Mouse (Mus musculus) thymus, adult 2 months (tissue): ENCODE measurements around the gene Txndc9. TPM values are rescaled to one million over a fixed set of nuclear protein-coding genes. Genes with fewer than 3 reads are reported as not detected.

Experiments
- DNase-seq: peaks from one replicate; pipeline ENCODE4 v3.0.0; 2021
- H3K27ac ChIP-seq: fragments of 200-500 bp; 2 replicates; pipeline ENCODE4 v1.5.1; 2012; ENCODE audit warnings: low read length, control low read depth; ENCODE audit not compliant: control insufficient read depth, insufficient read depth
- H3K27me3 ChIP-seq: fragments of 200-500 bp; 2 replicates; pipeline ENCODE4 v1.6.1; 2012; ENCODE audit warnings: mild to moderate bottlenecking, low read length, moderate library complexity, mixed read lengths; ENCODE audit not compliant: control insufficient read depth, insufficient read depth
- H3K36me3 ChIP-seq: fragments of 200-500 bp; 2 replicates; pipeline ENCODE4 v1.6.1; 2012; ENCODE audit warnings: mild to moderate bottlenecking, low read length, moderate library complexity; ENCODE audit not compliant: control insufficient read depth, insufficient read depth
- H3K4me1 ChIP-seq: fragments of 200-500 bp; replicated peaks from 2 replicates; pipeline ENCODE4 v1.6.1; 2012; ENCODE audit warnings: low read length; ENCODE audit not compliant: control insufficient read depth, insufficient read depth
- H3K4me3 ChIP-seq: fragments of 200-500 bp; 2 replicates; pipeline ENCODE4 v1.5.1; 2012; ENCODE audit warnings: mild to moderate bottlenecking, low read length, control low read depth, moderate library complexity; ENCODE audit not compliant: control insufficient read depth, insufficient read depth
- CTCF ChIP-seq: fragments of 200-500 bp; IDR thresholded peaks from 2 replicates; pipeline ENCODE4 v1.5.1; 2012; ENCODE audit warnings: mild to moderate bottlenecking, control low read depth, low read length, moderate library complexity, borderline replicate concordance; ENCODE audit not compliant: control insufficient read depth, poor library complexity, insufficient read depth; ENCODE audit errors: extremely low read depth
- POLR2A ChIP-seq: fragments of 200-500 bp; IDR thresholded peaks from 2 replicates; pipeline ENCODE4 v1.6.1; 2012; ENCODE audit warnings: mild to moderate bottlenecking, low read length, control low read depth, moderate library complexity; ENCODE audit not compliant: control insufficient read depth, poor library complexity, insufficient read depth; ENCODE audit errors: extremely low read depth
- WGBS: fragments of 180-500 bp; shearing (Covaris S2); methylation state at CpG from one replicate; pipeline ENCODE4 v1.1.7; 2018; 5-methylcytosine and 5-hydroxymethylcytosine counted together
- polyA plus RNA-seq: library from polyadenylated mRNA; depleted of rRNA; stranded (reverse); fragments of >200 nt; gene quantifications from 2 replicates; pipeline ENCODE4 v1.2.3, GENCODE M21; 2012; rRNA removed

The Txndc9 gene
- polyA plus RNA-seq, 1 experiment = 15.3 TPM

DNA sequence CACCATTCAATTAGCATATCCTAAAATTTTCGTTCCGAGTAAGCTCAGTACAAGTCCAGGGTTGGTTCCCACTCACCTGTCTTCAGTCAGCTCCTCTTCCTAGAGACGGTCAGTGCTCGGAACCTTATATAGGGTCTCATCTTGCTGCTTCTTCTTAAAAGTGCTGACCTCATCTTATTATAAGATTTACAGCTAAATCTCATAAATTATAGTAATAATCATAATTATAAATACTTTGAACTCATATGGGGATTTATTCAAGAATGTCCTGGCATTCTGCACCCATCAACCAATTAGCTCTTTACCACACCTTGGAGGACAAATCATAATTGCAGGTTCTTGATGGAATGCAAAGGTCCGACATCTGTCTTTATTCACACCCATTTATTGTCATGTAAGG lies 40.0 kb downstream of the Txndc9 start, which contains the start of gene Lyg1:
Gene Lyg1, minus strand, starts transcription at position 101 of the 400 bp plus-strand sequence.
- WGBS = 91% methylated on average over 5 of the region's 5 CpGs
- H3K27ac ChIP-seq = no peak within 1 kb of the TSS
- no peaks in the 10 kb centered on the region for H3K36me3 ChIP-seq
- TF ChIP-seq CTCF (no peak), POLR2A (no peak)
- no peaks in the 10 kb centered on the region for H3K4me1 ChIP-seq
- no peaks in the 10 kb centered on the region for H3K27me3 ChIP-seq
- H3K4me3 ChIP-seq = no peak within 1 kb of the TSS
- DNase-seq = no peak

DNA sequence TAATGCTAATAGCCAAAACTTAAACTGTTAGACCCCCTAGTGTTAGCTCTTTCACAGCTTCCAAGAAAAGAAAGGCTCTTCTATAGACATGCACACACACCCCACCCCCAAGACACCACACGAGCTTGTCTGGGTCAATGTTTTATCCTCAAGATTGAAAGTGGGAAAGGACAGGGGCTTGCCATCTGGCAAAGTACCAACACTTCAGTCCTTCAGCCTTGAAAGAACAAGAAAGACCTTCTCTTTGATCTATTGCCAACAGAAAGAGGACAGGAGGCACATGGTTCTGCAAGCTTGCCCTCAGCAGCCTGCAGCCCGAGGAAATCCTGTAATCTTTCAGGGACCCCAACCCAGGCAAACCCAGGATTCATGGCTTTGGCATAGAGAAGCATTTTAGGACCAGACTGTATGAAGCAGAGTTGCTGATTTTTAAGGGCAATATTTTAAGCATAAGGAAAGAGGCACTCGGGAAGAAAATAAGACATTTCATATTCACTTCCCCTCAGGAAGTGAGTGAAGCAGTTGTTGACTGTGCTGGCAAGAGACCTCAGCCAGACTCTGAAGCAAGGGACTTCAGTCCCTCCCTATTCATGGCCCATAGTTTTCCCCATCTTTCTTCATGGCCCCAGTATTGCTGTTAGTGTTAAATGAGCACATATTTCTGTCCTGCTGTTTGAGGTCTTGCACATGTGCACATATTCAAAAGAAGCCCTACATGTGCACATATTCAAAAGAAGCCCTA lies 40.8 kb downstream of the Txndc9 start:
- TF ChIP-seq POLR2A = no peak
- TF ChIP-seq CTCF = no peak
- no peaks in the 10 kb centered on the region for H3K4me1 ChIP-seq
- no peaks in the 10 kb centered on the region for H3K36me3 ChIP-seq
- WGBS = 5% methylated on average over 3 of the region's 3 CpGs
- H3K27me3 ChIP-seq = no peaks in the 10 kb centered on the region
- H3K27ac ChIP-seq = no peak overlapping the region
- no peak overlapping the region for H3K4me3 ChIP-seq
- DNase-seq = no peak

DNA sequence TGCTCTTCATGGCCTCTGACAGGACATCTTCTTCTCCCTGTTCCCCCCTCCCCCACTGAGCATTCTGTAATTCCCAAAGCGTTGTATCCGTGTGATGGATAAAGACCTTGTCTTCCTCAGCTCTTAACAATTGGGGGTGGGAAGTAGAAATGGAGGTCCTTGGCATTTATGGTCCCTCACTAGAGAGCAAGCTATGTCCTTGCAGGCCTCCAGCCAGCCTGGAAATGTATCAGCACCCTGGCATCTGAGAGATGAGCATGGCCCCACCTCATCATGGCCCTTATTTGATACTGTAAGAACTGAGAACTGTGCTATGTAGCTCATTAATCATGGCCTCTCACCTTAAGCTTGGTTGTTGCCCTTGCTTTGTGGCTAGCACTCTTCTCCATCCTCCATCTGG lies 42.4 kb downstream of the Txndc9 start:
- WGBS = 98% methylated on average over 2 of the region's 2 CpGs
- no peak for DNase-seq
- Histone ChIP-seq H3K36me3 (no peaks in the 10 kb centered on the region), H3K4me1 (no peaks in the 10 kb centered on the region), H3K27ac (no peak overlapping the region), H3K4me3 (no peak overlapping the region), H3K27me3 (no peaks in the 10 kb centered on the region)
- no peak for TF ChIP-seq CTCF
- TF ChIP-seq POLR2A = no peak

DNA sequence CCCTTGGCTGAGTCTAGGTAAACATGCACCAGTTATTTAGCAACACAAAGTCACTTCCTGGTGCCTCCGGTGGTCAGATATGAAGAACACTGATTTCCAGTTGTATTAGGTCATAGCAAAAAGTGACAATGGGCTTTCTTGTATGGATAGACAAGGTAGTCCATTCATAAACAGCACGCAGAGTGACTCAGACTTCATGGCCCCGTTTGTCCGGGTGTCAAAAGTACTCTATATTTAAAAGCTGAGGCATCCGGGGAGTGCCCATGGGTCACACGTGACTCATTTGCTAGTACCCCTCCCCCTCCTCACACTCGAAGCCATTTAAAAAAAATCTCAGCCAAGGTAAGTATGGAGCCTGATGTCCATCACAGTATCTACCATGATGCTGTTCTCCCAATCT lies 42.9 kb downstream of the Txndc9 start:
- H3K4me3 ChIP-seq = no peak overlapping the region
- no peaks in the 10 kb centered on the region for H3K36me3 ChIP-seq
- WGBS = 96% methylated on average over 7 of the region's 7 CpGs
- no peaks in the 10 kb centered on the region for H3K4me1 ChIP-seq
- no peak for DNase-seq
- TF ChIP-seq POLR2A (no peak), CTCF (no peak)
- H3K27me3 ChIP-seq = no peaks in the 10 kb centered on the region
- no peak overlapping the region for H3K27ac ChIP-seq

DNA sequence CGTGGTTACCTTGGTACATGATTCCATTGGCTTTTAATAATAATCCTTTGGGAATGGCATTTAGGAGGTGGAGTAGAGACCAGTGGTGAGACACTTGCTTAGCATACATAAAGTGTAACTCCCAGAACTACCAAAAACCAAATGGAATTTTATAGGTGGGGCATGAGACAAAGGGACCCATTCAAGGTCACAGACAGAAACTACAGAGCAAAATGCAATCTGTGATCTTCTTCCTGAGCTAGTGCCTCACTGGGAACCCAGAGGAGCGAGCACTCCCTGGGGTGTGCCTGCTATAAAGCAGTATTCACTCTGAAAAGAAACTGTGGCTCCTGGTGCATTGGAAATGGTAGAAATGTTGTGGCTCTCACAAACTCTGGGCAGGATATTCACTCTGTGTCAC lies 48.8 kb downstream of the Txndc9 start:
- Histone ChIP-seq H3K27ac (no peak overlapping the region), H3K4me3 (no peak overlapping the region), H3K4me1 (no peaks in the 10 kb centered on the region), H3K36me3 (no peaks in the 10 kb centered on the region), H3K27me3 (no peaks in the 10 kb centered on the region)
- TF ChIP-seq CTCF (no peak), POLR2A (no peak)
- WGBS = 74% methylated on average over 2 of the region's 2 CpGs
- no peak for DNase-seq

Other genes with a start within 250 kb of the Txndc9 start
- 0.97 and 0.99 TPM in 2 replicates for gene Tsga10, start 131.5 kb downstream of the Txndc9 start, polyA plus RNA-seq
- 1.3 and 1.6 TPM in 2 replicates for gene Lipt1, start 126.2 kb downstream of the Txndc9 start, polyA plus RNA-seq
- 13.7 and 20.0 TPM in 2 replicates for gene Mitd1, start 107.5 kb downstream of the Txndc9 start, polyA plus RNA-seq
- 47.2 and 56.4 TPM in 2 replicates for gene Mrpl30, start 107.4 kb downstream of the Txndc9 start, polyA plus RNA-seq
- gene Lyg2, start 81.4 kb downstream of the Txndc9 start, polyA plus RNA-seq = 0.04 and 0.13 TPM in 2 replicates
- not detected in 2 replicates for gene Lyg1, start 40.1 kb downstream of the Txndc9 start, polyA plus RNA-seq
- 5.1 and 6.7 TPM in 2 replicates for gene Eif5b, start 117 bp upstream of the Txndc9 start, polyA plus RNA-seq
- 15.7 and 16.5 TPM in 2 replicates for gene Rev1, start 131.9 kb upstream of the Txndc9 start, polyA plus RNA-seq